Mouse (Mus musculus) adrenal gland, postnatal 10 days (tissue): ENCODE data around the gene Btbd11. TPM values are rescaled to one million over a fixed set of nuclear protein-coding genes. Genes with fewer than 3 reads are reported as not detected.
A peak's percentile ranks its signal among the peaks of the same experiment; 100 is the strongest.

Experiments used
- DNase-seq: peaks from one replicate; pipeline ENCODE4 v3.0.0; 2021; ENCODE audit warnings: mixed read lengths
- total RNA-seq, 2 experiments: library from RNA; stranded (reverse); gene quantifications; 2 replicates each; pipeline ENCODE4 v1.2.3; 2021

Btbd11 gene
- total RNA-seq, 2 experiments from 2014 or later, result 3.3 to 4.0 TPM

GRCm38 (mm10) chr10:85522220-85522760 lies 135.7 kb downstream of the Btbd11 start:
- DNase-seq, result peak; percentile 22

DNA sequence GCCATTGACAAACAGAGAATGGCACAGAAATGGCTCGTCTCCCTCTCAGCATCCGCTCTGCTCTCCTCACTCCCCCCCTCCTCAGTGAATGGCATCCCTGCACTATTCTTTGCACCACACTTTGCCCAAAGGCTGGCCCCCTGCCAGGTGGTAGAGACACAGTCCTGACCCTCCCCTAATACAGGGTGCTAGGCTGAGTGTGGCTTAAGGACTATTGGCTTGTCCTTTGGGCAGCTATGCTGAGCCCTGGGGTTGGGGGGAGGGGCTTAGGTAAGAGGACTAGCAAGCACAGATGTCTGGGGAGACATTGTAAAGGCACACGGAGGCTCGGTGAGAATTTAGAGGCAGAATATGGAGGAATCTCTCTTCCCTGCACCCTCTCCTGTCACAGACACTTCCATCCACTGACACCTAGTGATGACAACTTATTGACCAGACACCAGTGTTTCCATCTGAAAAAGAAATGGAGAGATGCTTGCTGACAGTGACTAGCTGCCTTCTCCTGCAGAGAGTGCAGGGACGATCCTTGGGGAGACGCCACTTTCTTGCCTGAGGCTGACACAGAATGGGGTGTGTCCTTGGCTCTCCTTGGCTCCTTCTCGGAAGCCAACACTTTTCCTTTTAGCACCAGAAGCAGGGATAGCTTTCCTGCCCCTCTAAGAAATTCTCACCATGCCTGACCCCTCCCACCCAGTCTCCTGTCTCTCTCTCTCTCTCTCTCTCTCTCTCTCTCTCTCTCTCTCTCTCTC lies 138.8 kb downstream of the Btbd11 start:
- no peak for DNase-seq

- no peak for DNase-seq
Observed at GRCm38 (mm10) chr10:85526657-85527056, 140.0 kb downstream of the Btbd11 start.

- DNase-seq, result no peak
Observed at GRCm38 (mm10) chr10:85527722-85528121, 141.1 kb downstream of the Btbd11 start.

DNA sequence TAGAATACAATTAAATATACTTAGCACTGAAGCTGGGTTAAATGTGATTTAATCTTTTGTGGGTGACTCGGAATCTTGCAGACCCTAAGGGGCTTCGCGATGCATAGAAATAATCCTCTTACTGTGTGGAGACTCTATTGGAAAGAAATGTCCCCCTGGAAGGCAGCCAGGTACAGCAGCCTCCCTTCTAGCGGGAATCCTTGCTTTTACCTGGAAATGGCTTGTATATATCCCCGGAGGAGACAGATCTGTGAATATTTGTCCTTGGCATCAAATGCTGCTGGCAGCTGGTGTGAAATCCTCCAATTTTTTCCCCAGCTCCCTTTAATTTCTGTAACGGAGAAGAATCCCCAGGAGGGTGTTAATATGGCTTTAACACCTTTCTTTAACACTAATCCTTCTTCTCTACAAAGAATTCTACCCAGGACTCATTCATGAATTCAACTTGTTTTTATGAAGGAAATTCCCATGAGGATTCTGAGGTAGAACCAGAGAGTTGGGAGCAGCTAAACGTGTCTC lies 146.6 kb downstream of the Btbd11 start:
- DNase-seq, result no peak

GRCm38 (mm10) chr10:85538051-85538753 lies 151.6 kb downstream of the Btbd11 start:
- DNase-seq, result no peak

GRCm38 (mm10) chr10:85539510-85540120 lies 153.0 kb downstream of the Btbd11 start:
- DNase-seq, result peak; percentile 23

- no peak for DNase-seq
Observed at GRCm38 (mm10) chr10:85540311-85541093, 153.9 kb downstream of the Btbd11 start.

- DNase-seq, result no peak
Observed at GRCm38 (mm10) chr10:85541481-85541880, 154.9 kb downstream of the Btbd11 start.

DNA sequence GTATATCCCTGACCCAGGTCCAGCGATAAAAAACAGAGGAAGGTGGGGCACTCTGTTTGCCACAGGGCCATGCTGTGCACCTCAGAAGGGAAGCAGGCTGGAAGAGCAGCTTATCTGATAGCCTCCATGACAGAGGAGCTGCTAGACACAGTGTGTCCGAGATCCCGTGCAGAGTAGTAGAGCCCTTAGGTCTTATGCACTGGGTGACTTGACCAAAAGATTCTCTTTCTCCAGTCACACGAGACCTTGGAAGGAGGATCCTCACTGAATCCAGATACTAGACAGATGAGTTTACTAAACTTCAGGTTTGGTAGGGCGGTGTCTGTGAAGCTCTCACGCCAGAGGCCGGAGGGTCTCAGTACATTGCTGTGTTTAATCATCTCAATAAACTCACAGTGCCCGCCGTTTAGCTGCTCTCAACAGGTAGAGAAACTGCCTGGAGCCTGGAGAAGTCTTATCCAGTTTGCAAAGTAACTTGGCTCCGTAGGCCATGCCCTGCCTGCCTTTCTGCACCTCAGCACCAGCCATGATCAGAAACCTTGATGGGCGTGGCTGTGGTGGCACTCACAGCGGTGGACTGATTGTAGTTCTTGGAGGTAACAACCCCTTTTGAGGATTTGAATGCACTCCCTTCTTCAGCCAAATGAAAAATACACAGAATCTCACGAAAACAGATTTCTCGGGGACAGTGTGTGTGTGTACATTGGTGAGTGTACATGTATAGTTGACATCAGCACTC lies 155.4 kb downstream of the Btbd11 start:
- DNase-seq, result no peak

GRCm38 (mm10) chr10:85543281-85543680 lies 156.7 kb downstream of the Btbd11 start:
- DNase-seq, result no peak

GRCm38 (mm10) chr10:85544991-85545390 lies 158.4 kb downstream of the Btbd11 start:
- no peak for DNase-seq

- DNase-seq, result no peak
Observed at GRCm38 (mm10) chr10:85555193-85555592, 168.6 kb downstream of the Btbd11 start.

GRCm38 (mm10) chr10:85561418-85561817 lies 174.8 kb downstream of the Btbd11 start:
- DNase-seq, result no peak

DNA sequence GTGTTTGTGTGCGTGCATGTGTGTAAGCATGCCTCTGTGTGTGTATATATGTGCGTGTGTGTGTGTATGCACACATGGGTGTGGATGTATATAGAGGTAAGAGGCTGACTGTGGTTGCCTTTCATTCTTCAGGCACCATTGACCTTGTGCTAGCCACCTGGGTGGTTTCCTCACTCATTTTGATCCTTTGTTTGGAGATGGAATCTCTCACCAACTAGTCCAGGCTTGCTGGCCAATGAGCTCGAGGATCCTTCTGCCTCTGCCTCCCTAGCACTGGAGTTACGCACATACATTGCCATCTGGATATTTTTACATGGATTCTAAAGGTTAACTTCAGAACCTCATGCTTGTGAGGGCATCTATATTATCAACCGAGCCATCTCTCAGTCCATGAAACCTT lies 184.8 kb downstream of the Btbd11 start:
- no peak for DNase-seq

GRCm38 (mm10) chr10:85572571-85572970 lies 186.0 kb downstream of the Btbd11 start:
- DNase-seq, result no peak

DNA sequence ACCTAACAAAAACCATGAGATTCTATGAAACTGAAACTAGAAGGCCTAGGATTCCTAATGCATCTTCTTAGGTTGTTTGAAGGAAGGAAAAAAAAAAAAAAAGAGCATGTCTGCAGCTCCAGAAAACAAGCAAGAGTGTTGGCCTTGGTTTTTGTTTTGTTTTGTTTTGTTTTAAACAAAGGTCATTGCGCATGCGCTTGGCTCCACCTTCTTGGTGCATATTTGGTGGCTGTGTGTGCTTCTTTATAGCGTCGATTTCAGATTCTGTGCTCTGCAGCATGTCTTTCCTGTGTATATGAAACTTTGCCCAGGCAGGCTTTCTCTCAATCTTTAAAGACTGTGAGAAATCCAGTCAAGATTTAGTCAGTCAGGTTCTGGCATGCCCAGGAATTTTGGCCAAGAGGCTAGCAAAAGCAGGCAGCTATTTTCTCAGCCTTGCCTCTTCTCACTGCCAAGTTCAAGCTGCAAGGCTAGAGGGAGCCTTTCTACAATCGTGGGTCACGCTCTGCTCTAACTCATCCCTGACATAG lies 191.3 kb downstream of the Btbd11 start:
- DNase-seq, result peak; percentile 16

DNA sequence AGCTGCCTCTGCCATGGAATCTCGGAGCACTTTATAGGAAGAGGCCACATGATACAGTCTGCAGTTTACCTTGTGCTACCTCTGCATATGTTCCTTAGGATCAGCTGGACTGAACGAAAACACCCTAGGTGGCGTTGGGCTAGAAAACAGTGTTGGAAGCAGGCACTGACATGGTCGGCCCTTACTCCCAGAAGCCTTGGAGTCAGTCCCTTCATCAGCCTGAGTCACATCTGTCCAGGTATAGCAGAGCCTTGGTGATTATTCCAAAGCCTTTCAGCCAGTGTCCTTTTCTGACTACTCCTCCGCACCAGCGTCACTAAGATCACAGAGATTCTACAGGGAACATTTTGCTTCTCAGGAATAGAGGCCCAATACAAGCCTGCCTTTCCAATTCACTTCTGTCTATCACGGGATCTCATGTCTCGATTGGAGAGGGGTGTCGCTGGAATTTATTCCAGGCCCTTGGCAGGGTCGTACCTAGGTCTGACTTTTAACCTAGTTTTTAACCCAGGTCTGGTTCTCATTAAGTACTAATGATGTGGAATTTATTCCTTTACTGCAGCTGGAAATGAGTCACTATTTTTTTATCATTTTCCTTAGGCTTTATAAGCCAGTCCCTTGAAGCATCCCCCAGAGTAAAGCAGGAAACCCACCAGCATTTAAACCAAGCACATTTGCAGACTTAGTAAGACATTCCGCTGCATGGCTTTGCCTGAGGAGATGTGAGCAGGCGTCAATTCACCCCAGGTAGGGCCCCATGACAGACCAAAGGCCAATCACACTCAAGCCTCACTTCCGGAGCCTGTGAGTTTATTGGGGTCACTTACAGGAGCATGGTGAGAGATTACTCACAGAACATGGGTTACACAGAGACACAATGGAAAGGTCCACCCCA lies 192.2 kb downstream of the Btbd11 start:
- no peak for DNase-seq

DNA sequence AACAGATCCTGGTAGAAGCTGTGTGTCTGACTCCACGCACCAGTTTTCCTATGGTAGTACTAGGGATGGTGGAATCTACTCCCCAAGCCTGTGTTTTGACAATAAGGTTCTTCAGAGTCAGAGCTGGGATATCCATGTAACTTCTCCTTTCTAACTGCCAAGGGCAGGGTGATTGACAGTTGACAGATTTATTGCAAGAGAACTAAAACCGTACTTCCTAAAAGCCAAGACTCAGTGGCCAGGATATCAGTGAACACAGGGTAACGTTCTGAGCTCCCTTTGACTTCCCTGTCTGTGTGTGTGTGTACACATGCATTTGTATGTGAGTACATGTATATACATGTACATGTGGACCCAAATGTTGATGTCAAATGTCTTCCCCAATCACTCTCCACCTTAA lies 201.1 kb downstream of the Btbd11 start:
- DNase-seq, result no peak

- DNase-seq, result no peak
Observed at GRCm38 (mm10) chr10:85590043-85590442, 203.4 kb downstream of the Btbd11 start.
